Mouse (Mus musculus): ENCODE data around the gene H2afy2.

DNA sequence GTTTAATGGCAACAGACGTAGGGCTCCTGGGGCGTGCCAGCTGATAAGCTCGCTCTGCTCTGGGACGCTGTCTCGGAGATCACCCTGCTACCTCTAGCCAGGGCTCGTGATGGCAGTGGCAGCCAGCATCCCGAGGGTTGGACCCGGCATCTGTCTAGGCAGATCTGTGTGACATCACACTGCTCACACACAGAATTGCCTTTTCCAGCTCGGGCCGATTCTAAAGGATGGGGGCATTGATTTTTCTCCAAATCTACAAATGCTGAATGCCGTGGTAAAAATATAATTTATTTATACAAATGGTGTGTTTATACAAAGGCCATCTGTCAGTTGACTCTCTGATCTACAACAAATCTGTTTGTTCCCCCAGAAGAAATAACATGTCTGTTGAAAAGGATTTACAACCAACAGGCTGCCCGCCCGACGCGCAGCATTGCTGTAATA is 14.2 kb upstream of the H2afy2 start:
- no peak for TF ChIP-seq CTCF (IDR thresholded peaks at IDR 0.05; ENCODE audit: borderline replicate concordance, insufficient read depth, low read length)
- TF ChIP-seq POLR2A (IDR thresholded peaks at IDR 0.05; ENCODE audit: low read depth, low read length): no peak

Data from embryonic fibroblast, embryonic 13.5 days (primary cell).